Mouse (Mus musculus): ENCODE data around the gene Tmem158.

GRCm38 (mm10) chr9:123296229-123296628 is 35.7 kb upstream of the Tmem158 start:
- TF ChIP-seq CTCF (IDR thresholded peaks at IDR 0.05; ENCODE audit: low read depth) (no peak), EP300 (optimal IDR thresholded peaks at IDR 0.05) (no peak)

Data from stomach, postnatal 0 days (tissue).